Mouse (Mus musculus): ENCODE measurements around the gene Enpp1. TPM values are rescaled to one million over a fixed set of nuclear protein-coding genes. Genes with fewer than 3 reads are reported as not detected.

Enpp1 gene
- polyA plus RNA-seq, 2 experiments = 0.52 to 2.3 TPM

DNA sequence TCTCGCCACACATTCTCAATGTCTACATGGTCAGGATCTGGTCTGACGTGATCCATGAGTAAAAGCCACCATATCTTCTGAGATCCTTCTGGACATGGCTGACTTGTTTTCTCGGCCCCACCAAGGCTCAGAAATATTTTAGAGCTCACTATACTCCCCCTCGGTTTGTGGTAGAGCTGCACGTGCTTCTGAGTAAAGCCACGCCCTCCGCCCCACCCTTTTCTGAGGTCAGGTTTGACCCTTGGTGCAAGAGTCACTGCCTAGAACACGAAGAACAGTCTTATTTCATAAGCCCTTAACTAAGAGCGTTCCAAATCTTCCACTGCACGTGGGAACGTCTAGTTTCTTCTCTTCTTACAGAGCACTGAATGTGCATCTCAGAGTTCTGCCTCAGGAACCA lies 6.8 kb upstream of the Enpp1 start:
- peaks cover 0 to 7% of the 10 kb centered on the region in 2 experiments; a peak in 3 of 4 replicates for H3K4me1 ChIP-seq (replicated peaks; ENCODE audit: control insufficient read depth in 2 of 2, insufficient read depth in 2 of 2, low read length in 1 of 2)
- H3K36me3 ChIP-seq (replicated peaks; ENCODE audit: control insufficient read depth, insufficient read depth, low read depth) = no peaks in the 10 kb centered on the region
- no peak overlapping the region for H3K4me2 ChIP-seq (ENCODE audit: low read depth)
- H3K4me3 ChIP-seq (ENCODE audit: insufficient read depth in 1 of 2, low read depth in 2 of 2, low read length in 2 of 2) = no peak overlapping the region
- H3K27ac ChIP-seq = no peak overlapping the region
- DNase-seq (ENCODE audit: low read depth in 3 of 3, low spot score in 3 of 3) (peak in 1 of 3 experiments; percentile 11), ATAC-seq (ENCODE audit: insufficient read depth) (no peak)
- TF ChIP-seq CTCF (IDR thresholded peaks at IDR 0.05; ENCODE audit: low read depth) = no peak
- no peak for TF ChIP-seq EP300 (IDR thresholded peaks at IDR 0.05; ENCODE audit: low read depth)
- H3K9me3 ChIP-seq (ENCODE audit: control insufficient read depth, low read length) = no peaks in the 10 kb centered on the region
- 32% methylated on average over 11 of the region's 11 CpGs for WGBS (ENCODE audit: insufficient replicate concordance)
- no peak overlapping the region for H3K9ac ChIP-seq (replicated peaks)
- H3K27me3 ChIP-seq (ENCODE audit: control insufficient read depth, insufficient read depth, low read length) = no peaks in the 10 kb centered on the region

GRCm38 (mm10) chr10:24718058-24718457 lies 6.1 kb upstream of the Enpp1 start:
- Histone ChIP-seq H3K4me3 (ENCODE audit: insufficient read depth in 1 of 2, low read depth in 2 of 2, low read length in 2 of 2) (no peak overlapping the region), H3K9ac (replicated peaks) (no peak overlapping the region), H3K9me3 (ENCODE audit: control insufficient read depth, low read length) (no peaks in the 10 kb centered on the region), H3K27me3 (ENCODE audit: control insufficient read depth, insufficient read depth, low read length) (no peaks in the 10 kb centered on the region), H3K4me1 (replicated peaks; ENCODE audit: control insufficient read depth in 2 of 2, insufficient read depth in 2 of 2, low read length in 1 of 2) (peaks cover 0 to 7% of the 10 kb centered on the region in 2 experiments; a peak in 3 of 4 replicates), H3K4me2 (ENCODE audit: low read depth) (no peak overlapping the region), H3K27ac (no peak overlapping the region), H3K36me3 (replicated peaks; ENCODE audit: control insufficient read depth, insufficient read depth, low read depth) (no peaks in the 10 kb centered on the region)
- no peak for DNase-seq (ENCODE audit: low read depth in 3 of 3, low spot score in 3 of 3)
- ATAC-seq (ENCODE audit: insufficient read depth) = no peak
- 50% methylated on average over 14 of the region's 14 CpGs for WGBS (ENCODE audit: insufficient replicate concordance)
- no peak for TF ChIP-seq CTCF (IDR thresholded peaks at IDR 0.05; ENCODE audit: low read depth)
- TF ChIP-seq EP300 (IDR thresholded peaks at IDR 0.05; ENCODE audit: low read depth) = no peak

GRCm38 (mm10) chr10:24716232-24716631 lies 4.3 kb upstream of the Enpp1 start:
- H3K27ac ChIP-seq = no peak overlapping the region
- no peak for TF ChIP-seq EP300 (IDR thresholded peaks at IDR 0.05; ENCODE audit: low read depth)
- TF ChIP-seq CTCF (IDR thresholded peaks at IDR 0.05; ENCODE audit: low read depth) = no peak
- no peaks in the 10 kb centered on the region for H3K9me3 ChIP-seq (ENCODE audit: control insufficient read depth, low read length)
- H3K27me3 ChIP-seq (ENCODE audit: control insufficient read depth, insufficient read depth, low read length) = peaks cover 7% of the 10 kb centered on the region
- no peak overlapping the region for H3K4me2 ChIP-seq (ENCODE audit: low read depth)
- H3K4me1 ChIP-seq (replicated peaks; ENCODE audit: control insufficient read depth in 2 of 2, insufficient read depth in 2 of 2, low read length in 1 of 2) = peaks cover 0 to 7% of the 10 kb centered on the region in 2 experiments; a peak in 3 of 4 replicates
- no peaks in the 10 kb centered on the region for H3K36me3 ChIP-seq (replicated peaks; ENCODE audit: control insufficient read depth, insufficient read depth, low read depth)
- H3K4me3 ChIP-seq (ENCODE audit: insufficient read depth in 1 of 2, low read depth in 2 of 2, low read length in 2 of 2) = no peak overlapping the region
- ATAC-seq (ENCODE audit: insufficient read depth) (no peak), DNase-seq (ENCODE audit: low read depth in 3 of 3, low spot score in 3 of 3) (no peak)
- WGBS (ENCODE audit: insufficient replicate concordance) = 77% methylated on average over 5 of the region's 5 CpGs
- no peak overlapping the region for H3K9ac ChIP-seq (replicated peaks)

GRCm38 (mm10) chr10:24712901-24713300 lies 942 bp upstream of the Enpp1 start:
- no peaks in the 10 kb centered on the region for H3K4me1 ChIP-seq (replicated peaks; ENCODE audit: control insufficient read depth in 2 of 2, insufficient read depth in 2 of 2, low read length in 1 of 2)
- no peak for DNase-seq (ENCODE audit: low read depth in 3 of 3, low spot score in 3 of 3)
- no peaks in the 10 kb centered on the region for H3K9me3 ChIP-seq (ENCODE audit: control insufficient read depth, low read length)
- H3K27me3 ChIP-seq (ENCODE audit: control insufficient read depth, insufficient read depth, low read length) = peaks cover 7% of the 10 kb centered on the region
- no peak overlapping the region for H3K27ac ChIP-seq
- no peak overlapping the region for H3K9ac ChIP-seq (replicated peaks)
- H3K36me3 ChIP-seq (replicated peaks; ENCODE audit: control insufficient read depth, insufficient read depth, low read depth) = no peaks in the 10 kb centered on the region
- no peak overlapping the region for H3K4me2 ChIP-seq (ENCODE audit: low read depth)
- TF ChIP-seq EP300 (IDR thresholded peaks at IDR 0.05; ENCODE audit: low read depth) = no peak
- TF ChIP-seq CTCF (IDR thresholded peaks at IDR 0.05; ENCODE audit: low read depth) = no peak
- ATAC-seq (ENCODE audit: insufficient read depth) = no peak
- 53% methylated on average over 5 of the region's 5 CpGs for WGBS (ENCODE audit: insufficient replicate concordance)
- no peak overlapping the region for H3K4me3 ChIP-seq (ENCODE audit: insufficient read depth in 1 of 2, low read depth in 2 of 2, low read length in 2 of 2)

GRCm38 (mm10) chr10:24712367-24712761 lies 405 bp upstream of the Enpp1 start:
- no peak for DNase-seq (ENCODE audit: low read depth in 3 of 3, low spot score in 3 of 3)
- no peaks in the 10 kb centered on the region for H3K36me3 ChIP-seq (replicated peaks; ENCODE audit: control insufficient read depth, insufficient read depth, low read depth)
- peak overlapping the region; percentile 95 for H3K4me2 ChIP-seq (ENCODE audit: low read depth)
- peaks cover 7% of the 10 kb centered on the region for H3K27me3 ChIP-seq (ENCODE audit: control insufficient read depth, insufficient read depth, low read length)
- H3K4me3 ChIP-seq (ENCODE audit: insufficient read depth in 1 of 2, low read depth in 2 of 2, low read length in 2 of 2) = peak overlapping the region; percentile 68 to 69
- H3K9ac ChIP-seq (replicated peaks) = peak overlapping the region; percentile 54
- no peak overlapping the region for H3K27ac ChIP-seq
- H3K9me3 ChIP-seq (ENCODE audit: control insufficient read depth, low read length) = no peaks in the 10 kb centered on the region
- no peaks in the 10 kb centered on the region for H3K4me1 ChIP-seq (replicated peaks; ENCODE audit: control insufficient read depth in 2 of 2, insufficient read depth in 2 of 2, low read length in 1 of 2)
- 12% methylated on average over 15 of the region's 15 CpGs for whole genome bisulfite sequencing (ENCODE audit: insufficient replicate concordance)
- TF ChIP-seq CTCF (IDR thresholded peaks at IDR 0.05; ENCODE audit: low read depth) = no peak
- ATAC-seq (ENCODE audit: insufficient read depth) = peak; percentile 6; the same call in 1 of the 2 replicates
